Mouse (Mus musculus) common myeloid progenitor, adult 5-6 weeks (primary cell): ENCODE results near the gene Smyd4. TPM values are rescaled to one million over a fixed set of nuclear protein-coding genes. Genes with fewer than 3 reads are reported as not detected.

Experiments
- ATAC-seq: replicated peaks from 2 replicates; pipeline ENCODE4 v1.8.0; 2016; ENCODE audit warnings: low read depth, mild to moderate bottlenecking, moderate TSS enrichment, inconsistent platforms; ENCODE audit not compliant: poor library complexity, severe bottlenecking
- total RNA-seq: library from RNA; stranded (forward); fragments of 200-1000, 187-1606 nt; gene quantifications from 2 replicates; pipeline ENCODE4 v1.2.3, GENCODE M21; 2017

Gene Smyd4
- total RNA-seq, 1 experiment from 2014 or later = 7.4 TPM

- ATAC-seq = 0 out of 2 replicates have a peak, but pooled peaks have one; percentile 17
These were observed 61.7 kb downstream of the Smyd4 start for GRCm38 (mm10) chr11:75409679-75410575.

GRCm38 (mm10) chr11:75410591-75410990 is 62.4 kb downstream of the Smyd4 start:
- no peak for ATAC-seq

GRCm38 (mm10) chr11:75415096-75415495 is 66.9 kb downstream of the Smyd4 start:
- ATAC-seq = peak; percentile 93

DNA sequence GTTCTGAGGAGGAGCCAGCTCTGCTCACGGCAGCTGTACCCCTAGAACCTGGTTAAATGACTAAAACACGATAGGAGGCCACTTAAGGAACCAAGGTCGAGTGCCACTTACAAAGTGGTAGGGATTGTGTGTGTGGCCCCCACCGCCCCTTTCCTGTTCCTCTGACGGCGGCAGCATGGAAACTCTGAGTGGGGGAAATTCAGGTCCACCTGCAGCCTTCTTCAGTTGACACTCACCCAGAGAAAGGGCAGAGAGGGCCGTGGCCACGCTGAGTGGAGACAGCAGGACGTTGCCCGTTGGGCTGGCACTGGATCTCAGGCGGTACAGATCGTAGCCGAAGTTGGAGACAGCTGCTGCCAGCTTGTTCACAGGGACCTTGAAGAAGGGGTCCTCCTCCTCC is 67.8 kb downstream of the Smyd4 start:
- ATAC-seq = no peak

DNA sequence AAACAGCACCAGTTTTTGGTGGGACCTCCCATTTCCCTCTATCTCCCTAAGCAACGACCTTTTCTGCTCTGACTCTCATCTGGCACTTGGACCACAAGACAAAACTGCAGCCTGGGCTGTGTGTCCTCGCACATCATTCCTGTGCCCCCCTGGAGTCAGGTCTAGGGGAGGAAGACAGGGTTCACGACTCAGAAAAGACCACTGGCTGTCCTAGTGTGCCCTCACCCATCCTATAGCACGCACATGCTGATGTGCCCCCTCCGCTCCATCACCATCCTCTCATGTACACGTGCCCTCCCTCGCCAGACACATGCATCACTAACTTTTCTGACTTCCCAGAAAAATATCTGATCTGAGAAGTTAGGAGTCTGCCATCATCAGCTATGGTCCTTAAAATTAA is 71.8 kb downstream of the Smyd4 start:
- no peak for ATAC-seq

DNA sequence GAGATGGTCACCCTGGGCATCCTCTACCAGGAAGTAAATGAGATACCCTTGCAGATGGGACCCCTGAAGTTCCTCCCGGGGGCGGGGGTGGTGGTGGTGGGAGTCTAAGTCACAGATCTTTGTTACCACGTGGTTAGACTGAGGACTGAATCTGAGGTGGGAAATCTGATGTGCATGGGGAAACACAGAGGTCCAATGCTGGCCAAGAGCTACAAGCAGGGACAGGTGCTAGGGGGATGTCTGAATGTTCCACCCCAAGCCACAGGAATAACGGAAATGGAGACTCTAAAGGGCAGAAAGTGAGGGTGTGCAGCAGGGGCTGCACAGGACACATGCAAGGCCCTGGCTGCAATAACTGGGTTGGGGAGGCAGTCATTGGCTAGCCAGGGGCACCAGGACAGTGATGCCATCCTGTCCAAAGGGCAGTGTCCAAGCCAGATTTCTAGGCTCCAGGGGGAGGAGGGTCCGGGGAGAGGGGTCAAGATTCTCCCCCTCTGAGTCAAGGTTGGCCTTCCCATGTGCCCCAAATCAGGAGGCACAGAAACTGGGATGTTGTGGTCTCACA is 72.7 kb downstream of the Smyd4 start:
- ATAC-seq = no peak

- no peak for ATAC-seq
These were observed 73.3 kb downstream of the Smyd4 start for GRCm38 (mm10) chr11:75421375-75422012.

GRCm38 (mm10) chr11:75422013-75422792 is 74.0 kb downstream of the Smyd4 start, which contains the start of gene Serpinf1:
TSS of gene Serpinf1 (minus strand) at chr11:75422701.
- ATAC-seq = peak; percentile 52

DNA sequence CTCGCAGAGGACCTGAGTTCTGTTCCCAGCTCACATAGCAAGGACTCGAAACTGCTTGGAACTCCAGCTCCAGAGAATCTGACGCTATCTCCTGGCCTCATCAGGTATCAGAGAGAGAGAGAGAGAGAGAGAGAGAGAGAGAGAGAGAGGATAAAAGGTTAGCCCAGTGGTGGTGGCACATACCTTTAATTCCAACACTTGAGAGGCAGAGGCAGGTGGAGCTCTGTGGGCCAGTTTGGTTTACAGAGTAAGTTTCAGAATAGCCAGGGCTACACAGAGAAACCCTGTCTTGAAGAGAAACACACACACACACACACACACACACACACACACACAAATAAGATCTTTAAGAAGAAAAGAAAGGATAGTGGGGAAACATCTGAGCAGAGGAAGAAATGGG is 74.9 kb downstream of the Smyd4 start:
- no peak for ATAC-seq

DNA sequence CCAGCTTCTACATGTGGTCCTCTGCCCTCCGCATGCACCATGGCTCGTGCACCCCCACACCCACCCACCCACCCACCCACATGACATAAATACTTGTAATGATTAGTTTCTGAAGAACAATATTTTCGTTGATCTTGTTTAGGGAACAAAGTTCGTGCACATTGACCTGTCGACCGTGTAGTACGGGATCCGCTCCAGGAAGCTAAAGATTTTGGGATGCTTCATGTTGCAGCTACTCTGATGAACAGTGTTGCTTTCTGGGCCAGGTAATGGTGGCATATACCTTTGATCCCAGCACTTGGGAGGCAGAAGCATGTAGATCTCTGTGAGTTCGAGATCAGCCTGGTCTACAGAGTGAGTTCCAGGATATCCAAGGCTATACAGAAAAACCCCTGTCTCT is 75.8 kb downstream of the Smyd4 start:
- ATAC-seq = no peak

- ATAC-seq = no peak
These were observed 76.2 kb downstream of the Smyd4 start for GRCm38 (mm10) chr11:75424459-75424858.

DNA sequence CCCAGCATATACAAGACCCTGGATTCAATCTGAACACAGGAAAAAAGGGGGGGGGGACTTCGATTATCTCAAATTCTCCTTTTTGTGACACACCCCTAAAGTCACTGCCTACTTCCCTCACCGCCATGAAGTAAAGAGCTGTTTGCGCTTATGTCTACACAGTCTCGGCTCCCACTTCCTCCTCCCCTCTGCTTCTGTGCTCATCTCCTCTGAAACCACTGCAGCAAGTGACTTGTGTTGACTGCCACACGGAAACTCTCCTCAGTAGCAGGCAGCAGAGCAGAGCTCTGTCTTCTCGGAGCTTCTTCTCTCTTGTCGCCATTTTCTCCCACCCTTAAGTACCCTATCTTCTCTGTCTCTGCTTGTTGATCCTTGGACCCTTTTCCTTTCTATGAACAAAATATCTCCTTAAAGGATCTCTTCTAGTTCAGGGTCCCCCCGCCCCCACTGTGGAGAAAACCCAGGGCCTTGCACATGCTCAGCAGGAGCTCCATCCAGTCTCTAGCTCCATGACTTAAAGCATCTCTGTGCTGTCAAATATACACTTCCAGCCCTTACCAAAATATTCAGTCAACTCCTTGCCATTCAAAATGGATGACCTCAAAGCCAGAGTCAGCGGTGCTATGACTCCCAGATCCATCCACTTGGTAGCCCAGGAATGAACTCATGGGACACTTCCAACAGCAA is 80.9 kb downstream of the Smyd4 start:
- ATAC-seq = peak; percentile 94

DNA sequence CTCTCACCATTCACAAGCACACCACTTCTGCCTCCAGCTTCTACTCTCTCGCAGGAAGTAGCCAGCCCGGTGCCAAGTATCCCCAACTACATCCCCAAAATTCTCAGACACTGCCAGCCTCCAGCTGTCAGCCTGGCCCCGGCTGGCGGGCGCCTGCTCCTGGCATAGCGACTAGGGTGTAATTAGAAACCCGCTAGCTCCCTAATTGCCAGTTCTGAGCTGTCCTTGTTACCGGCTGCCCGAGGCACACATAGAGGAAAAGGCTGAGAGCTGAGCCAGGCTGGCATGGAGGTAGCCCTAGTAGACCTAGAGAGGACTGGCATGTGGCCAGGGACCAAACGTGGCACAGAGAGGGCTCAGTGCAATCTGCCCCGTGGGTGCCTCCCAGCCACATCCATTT is 83.1 kb downstream of the Smyd4 start:
- ATAC-seq = no peak

GRCm38 (mm10) chr11:75434138-75434537 is 85.9 kb downstream of the Smyd4 start:
- ATAC-seq = no peak

DNA sequence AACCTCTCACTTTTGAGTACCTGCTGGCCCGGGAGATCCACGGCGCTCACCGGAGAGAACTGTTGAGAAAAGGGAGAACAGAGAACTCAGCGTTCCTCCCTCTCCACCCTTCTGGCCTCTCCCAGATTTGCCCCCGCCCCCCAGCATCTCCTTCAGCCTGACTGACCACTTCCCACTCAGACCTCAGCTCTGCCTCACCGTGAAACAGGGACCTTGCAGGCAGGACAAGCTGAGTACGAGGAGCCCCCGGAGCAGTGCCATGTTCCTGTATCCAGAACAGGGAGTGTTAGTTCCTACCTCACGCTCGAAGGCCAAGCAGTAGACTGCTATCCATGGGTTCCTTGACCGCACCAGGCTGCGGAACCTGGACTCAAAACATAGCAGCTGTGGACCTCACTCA is 90.0 kb downstream of the Smyd4 start:
- ATAC-seq = no peak

DNA sequence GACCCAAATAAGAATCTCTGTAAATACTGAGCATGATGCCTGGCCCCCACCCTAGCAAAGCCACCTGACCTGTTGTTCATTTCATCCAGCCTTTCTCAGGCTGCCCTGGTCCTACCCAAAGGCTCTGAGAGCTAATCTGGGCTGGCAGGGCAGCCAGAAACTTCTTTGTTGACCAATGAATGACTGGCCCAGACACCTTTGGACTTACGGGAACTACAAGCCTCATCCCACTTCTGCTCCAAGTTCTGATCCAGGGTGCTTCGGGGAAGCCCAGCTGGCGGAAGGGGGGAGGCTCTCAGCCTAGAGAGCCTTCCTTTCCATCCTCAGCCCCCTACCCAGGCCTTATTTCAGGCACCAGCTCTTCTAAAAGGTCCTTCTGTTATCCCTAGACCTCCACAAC is 90.6 kb downstream of the Smyd4 start:
- no peak for ATAC-seq

DNA sequence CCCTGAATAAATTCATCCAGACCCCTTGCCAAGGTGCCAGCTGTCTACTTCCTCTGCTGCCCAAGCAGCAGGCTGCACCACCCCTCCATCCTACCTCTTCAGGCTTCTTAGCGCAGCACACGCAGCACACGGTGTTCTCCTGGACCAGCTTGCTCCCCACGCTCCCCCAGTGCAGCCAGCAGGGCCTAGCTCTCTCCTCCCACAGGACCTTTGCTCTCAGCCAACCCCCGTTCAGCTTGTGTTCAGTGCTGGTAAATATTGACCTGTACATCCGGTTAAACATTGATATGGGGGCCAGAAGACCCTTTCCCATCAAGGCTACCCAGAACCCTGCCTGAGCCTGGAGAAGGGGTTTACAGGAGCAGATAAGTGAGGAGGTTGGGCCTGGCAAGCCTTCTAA is 91.1 kb downstream of the Smyd4 start, which contains the start of gene Serpinf2:
Gene Serpinf2, minus strand, starts transcription at position 229 of the 400 bp plus-strand sequence.
- ATAC-seq = no peak

- no peak for ATAC-seq
These were observed 91.7 kb downstream of the Smyd4 start for GRCm38 (mm10) chr11:75439951-75440350.

GRCm38 (mm10) chr11:75441034-75441433 is 92.8 kb downstream of the Smyd4 start:
- no peak for ATAC-seq

DNA sequence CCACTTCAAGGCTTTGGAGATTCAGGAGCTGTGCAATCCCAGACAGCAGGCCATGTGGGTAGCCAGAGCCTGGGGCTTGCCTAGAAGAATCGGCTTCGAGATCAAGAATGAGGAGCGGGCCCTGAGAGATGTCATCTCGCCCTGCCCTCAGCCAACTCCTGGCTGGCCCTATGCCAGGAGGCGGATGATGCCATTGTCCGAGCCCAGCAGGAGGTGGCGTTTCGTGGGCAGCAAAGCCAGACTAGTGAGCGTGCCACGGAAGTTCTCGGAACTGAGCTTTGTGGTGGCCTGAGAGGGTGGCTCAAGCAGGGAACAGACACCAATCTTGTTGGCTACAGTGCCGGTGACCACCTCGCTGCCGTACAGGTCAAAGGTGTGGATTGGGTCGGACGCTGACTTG is 93.4 kb downstream of the Smyd4 start:
- no peak for ATAC-seq
